Mouse (Mus musculus): ENCODE results near the gene Mrpl49. TPM values are rescaled to one million over a fixed set of nuclear protein-coding genes. Genes with fewer than 3 reads are reported as not detected.

The Mrpl49 gene
- total RNA-seq, 2 experiments from 2014 or later: 25.8 TPM

GRCm38 (mm10) chr19:6042293-6042692 lies 15.3 kb downstream of the Mrpl49 start:
- DNase-seq: no peak
- intact Hi-C loops (cut with DNase I): no loop called here

- DNase-seq: no peak
- intact Hi-C loops (cut with DNase I): no loop called here
These were observed 17.6 kb downstream of the Mrpl49 start for GRCm38 (mm10) chr19:6040002-6040401.

GRCm38 (mm10) chr19:6038326-6038725 lies 19.3 kb downstream of the Mrpl49 start:
- DNase-seq: no peak
- intact Hi-C loops (cut with DNase I): no loop called here

GRCm38 (mm10) chr19:6037695-6038094 lies 19.9 kb downstream of the Mrpl49 start:
- intact Hi-C loops (cut with DNase I): no loop called here
- DNase-seq: no peak

- DNase-seq: no peak
- intact Hi-C loops (cut with DNase I): no loop called here
These were observed 21.5 kb downstream of the Mrpl49 start for GRCm38 (mm10) chr19:6035966-6036585.

GRCm38 (mm10) chr19:6030520-6031280 lies 26.9 kb downstream of the Mrpl49 start:
- intact Hi-C loops (cut with DNase I): no loop called here
- no peak for DNase-seq

GRCm38 (mm10) chr19:6029426-6029825 lies 28.2 kb downstream of the Mrpl49 start:
- intact Hi-C loops (cut with DNase I): no loop called here
- DNase-seq: no peak

- intact Hi-C loops (cut with DNase I): no loop called here
- no peak for DNase-seq
These were observed 28.6 kb downstream of the Mrpl49 start for GRCm38 (mm10) chr19:6028991-6029390.

- intact Hi-C loops (cut with DNase I): no loop called here
- DNase-seq: no peak
These were observed 33.7 kb downstream of the Mrpl49 start for GRCm38 (mm10) chr19:6023930-6024329.

- no peak for DNase-seq
- intact Hi-C loops (cut with DNase I): no loop called here
These were observed 34.5 kb downstream of the Mrpl49 start for GRCm38 (mm10) chr19:6023059-6023458.

- intact Hi-C loops (cut with DNase I): no loop called here
These were observed 37.3 kb downstream of the Mrpl49 start for GRCm38 (mm10) chr19:6020276-6020675.

GRCm38 (mm10) chr19:6018142-6019089 lies 39.2 kb downstream of the Mrpl49 start:
- intact Hi-C loops (cut with DNase I): loop anchor here (1.0 to 5.0 kb wide), 2 partner anchors 52 to 96 kb away; partner anchors contain the start of gene Cdc42ep2

More at GRCm38 (mm10) chr19:6020276-6020675, 37.3 kb downstream of the Mrpl49 start:
- DNase-seq: no peak

GRCm38 (mm10) chr19:6016532-6016931 lies 41.1 kb downstream of the Mrpl49 start:
- no peak for DNase-seq
- intact Hi-C loops (cut with DNase I): loop anchor here (5.0 kb wide), 1 partner anchor 94 kb away; the partner anchor contains the start of gene Cdc42ep2

More at GRCm38 (mm10) chr19:6018142-6019089, 39.2 kb downstream of the Mrpl49 start:
- peak; percentile 86 to 91 for DNase-seq

GRCm38 (mm10) chr19:6015511-6016315 lies 41.9 kb downstream of the Mrpl49 start, which contains the start of gene Capn1:
Capn1 (minus strand) TSS chr19:6015897.
- intact Hi-C loops (cut with DNase I): loop anchor here (5.0 kb wide), 1 partner anchor 93 kb away; the partner anchor contains the start of gene Cdc42ep2
- peak; percentile 76 to 80 for DNase-seq

- DNase-seq: peak; percentile 44 to 50
- intact Hi-C loops (cut with DNase I): loop anchor here (5.0 kb wide), 1 partner anchor 93 kb away; the partner anchor contains the start of gene Cdc42ep2
These were observed 42.5 kb downstream of the Mrpl49 start for GRCm38 (mm10) chr19:6014991-6015510.

GRCm38 (mm10) chr19:6013691-6014090 lies 43.9 kb downstream of the Mrpl49 start:
- intact Hi-C loops (cut with DNase I): no loop called here

GRCm38 (mm10) chr19:6009137-6009536 lies 48.4 kb downstream of the Mrpl49 start:
- no peak for DNase-seq
- intact Hi-C loops (cut with DNase I): no loop called here

More at GRCm38 (mm10) chr19:6013691-6014090, 43.9 kb downstream of the Mrpl49 start:
- no peak for DNase-seq

- intact Hi-C loops (cut with DNase I): no loop called here
These were observed 50.6 kb downstream of the Mrpl49 start for GRCm38 (mm10) chr19:6007013-6007412.

GRCm38 (mm10) chr19:6005541-6005940 lies 52.0 kb downstream of the Mrpl49 start:
- intact Hi-C loops (cut with DNase I): no loop called here
- DNase-seq: no peak

More at GRCm38 (mm10) chr19:6007013-6007412, 50.6 kb downstream of the Mrpl49 start:
- no peak for DNase-seq

Data from gastrocnemius, postnatal 36 days (tissue).